Mouse (Mus musculus) forebrain, embryonic 14.5 days (tissue): ENCODE measurements around the gene Klf16. TPM values are rescaled to one million over a fixed set of nuclear protein-coding genes. Genes with fewer than 3 reads are reported as not detected.

Source experiments
- ATAC-seq: fragments of 200-750 bp; cut with Nextera tagmentation; 2 replicates; pipeline ENCODE4 v1.8.0; 2017; ENCODE audit warnings: mild to moderate bottlenecking, moderate library complexity
- DNase-seq: peaks from one replicate; pipeline ENCODE4 v3.0.0-alpha.2; 2015; ENCODE audit warnings: low spot score
- H3K27ac ChIP-seq: fragments of 300-500 bp; sonication (generic); 2 replicates; pipeline ENCODE4 v1.5.1; 2014; ENCODE audit warnings: low read depth, mild to moderate bottlenecking, control low read depth, low read length, moderate library complexity
- H3K27me3 ChIP-seq: fragments of 300-500 bp; sonication (generic); replicated peaks from 2 replicates; pipeline ENCODE4 v1.6.1; 2014; ENCODE audit warnings: low read length, control low read depth, mixed read lengths; ENCODE audit not compliant: control insufficient read depth, insufficient read depth
- H3K36me3 ChIP-seq: fragments of 300-500 bp; sonication (generic); 2 replicates; pipeline ENCODE4 v1.6.1; 2014; ENCODE audit warnings: low read length, control low read depth; ENCODE audit not compliant: control insufficient read depth, insufficient read depth
- H3K4me1 ChIP-seq: fragments of 300-500 bp; sonication (generic); 2 replicates; pipeline ENCODE4 v1.6.1; 2014; ENCODE audit warnings: antibody characterized with exemption, low read length, control low read depth; ENCODE audit not compliant: control insufficient read depth, insufficient read depth
- H3K4me2 ChIP-seq: fragments of 300-500 bp; sonication (generic); 2 replicates; pipeline ENCODE4 v1.6.1; 2014; ENCODE audit warnings: mild to moderate bottlenecking, control low read depth, low read length
- H3K4me3 ChIP-seq: fragments of 300-500 bp; sonication (generic); 2 replicates; pipeline ENCODE4 v1.5.1; 2014; ENCODE audit warnings: low read depth, low read length, control low read depth
- H3K9ac ChIP-seq: fragments of 300-500 bp; sonication (generic); 2 replicates; pipeline ENCODE4 v1.6.1; 2014; ENCODE audit warnings: mild to moderate bottlenecking, low read length, control low read depth, moderate library complexity
- H3K9me3 ChIP-seq: fragments of 300-500 bp; sonication (generic); replicated peaks from 2 replicates; pipeline ENCODE4 v1.6.1; 2016; ENCODE audit warnings: low read length, control low read depth, mixed read lengths; ENCODE audit not compliant: control insufficient read depth
- WGBS: fragments of 180-500 bp; shearing (Covaris S2); extraction: QIAGEN DNeasy Blood & Tissue Kit; methylation state at CpG from one replicate; pipeline ENCODE4 v1.1.7; 2014; 5-methylcytosine and 5-hydroxymethylcytosine counted together
- polyA plus RNA-seq: library from polyadenylated mRNA; unstranded; fragments of >200 nt; fragmentation: Nextera tagmentation; extraction: Ambion mirVana; gene quantifications from 2 replicates; pipeline ENCODE4 v1.2.1, GENCODE M21; 2014

Gene Klf16
- polyA plus RNA-seq, 1 experiment from 2014 or later, result 6.2 TPM

- peaks cover 13% of the 10 kb centered on the region for H3K4me1 ChIP-seq
- H3K4me2 ChIP-seq, result no peak overlapping the region
- H3K27me3 ChIP-seq, result no peaks in the 10 kb centered on the region
- no peak overlapping the region for H3K4me3 ChIP-seq
- H3K36me3 ChIP-seq, result no peaks in the 10 kb centered on the region
- WGBS, result 26% methylated on average over 5 of the region's 5 CpGs
- DNase-seq, result peak; percentile 71
- H3K9ac ChIP-seq, result no peak overlapping the region
- no peaks in the 10 kb centered on the region for H3K9me3 ChIP-seq
- no peak for ATAC-seq
- no peak overlapping the region for H3K27ac ChIP-seq
Measured at GRCm38 (mm10) chr10:80557346-80557965, 19.7 kb downstream of the Klf16 start.

- Histone ChIP-seq H3K4me3 (no peak overlapping the region), H3K4me2 (no peak overlapping the region), H3K4me1 (no peaks in the 10 kb centered on the region), H3K9ac (no peak overlapping the region), H3K9me3 (no peaks in the 10 kb centered on the region), H3K27ac (no peak overlapping the region), H3K36me3 (peaks cover 15% of the 10 kb centered on the region), H3K27me3 (no peaks in the 10 kb centered on the region)
- no peak for ATAC-seq
- DNase-seq, result no peak
- WGBS, result 90% methylated on average over 6 of the region's 6 CpGs
Measured at GRCm38 (mm10) chr10:80553997-80554396, 23.1 kb downstream of the Klf16 start.

- DNase-seq, result no peak
- H3K4me3 ChIP-seq, result no peak overlapping the region
- 87% methylated on average over 8 of the region's 8 CpGs for WGBS
Measured at GRCm38 (mm10) chr10:80553575-80553974, 23.5 kb downstream of the Klf16 start.

GRCm38 (mm10) chr10:80552364-80552763 is 24.8 kb downstream of the Klf16 start:
- peaks cover 30% of the 10 kb centered on the region for H3K36me3 ChIP-seq
- WGBS, result 66% methylated on average over 9 of the region's 9 CpGs
- DNase-seq, result no peak
- no peaks in the 10 kb centered on the region for H3K9me3 ChIP-seq
- no peak overlapping the region for H3K9ac ChIP-seq
- H3K4me2 ChIP-seq, result no peak overlapping the region
- H3K27ac ChIP-seq, result no peak overlapping the region
- no peak for ATAC-seq
- H3K4me1 ChIP-seq, result no peaks in the 10 kb centered on the region
- H3K4me3 ChIP-seq, result no peak overlapping the region
- H3K27me3 ChIP-seq, result no peaks in the 10 kb centered on the region

More at GRCm38 (mm10) chr10:80553575-80553974, 23.5 kb downstream of the Klf16 start:
- no peaks in the 10 kb centered on the region for H3K4me1 ChIP-seq
- no peaks in the 10 kb centered on the region for H3K27me3 ChIP-seq
- H3K4me2 ChIP-seq, result no peak overlapping the region
- H3K9ac ChIP-seq, result no peak overlapping the region
- H3K36me3 ChIP-seq, result peaks cover 18% of the 10 kb centered on the region
- no peak for ATAC-seq
- H3K9me3 ChIP-seq, result no peaks in the 10 kb centered on the region
- H3K27ac ChIP-seq, result no peak overlapping the region

- no peak for DNase-seq
- WGBS, result 87% methylated on average over 21 of the region's 21 CpGs
Measured at GRCm38 (mm10) chr10:80549279-80549678, 27.8 kb downstream of the Klf16 start.

GRCm38 (mm10) chr10:80548428-80549006 is 28.6 kb downstream of the Klf16 start:
- Histone ChIP-seq H3K4me1 (no peaks in the 10 kb centered on the region), H3K4me3 (no peak overlapping the region), H3K4me2 (no peak overlapping the region), H3K27me3 (no peaks in the 10 kb centered on the region), H3K9me3 (no peaks in the 10 kb centered on the region), H3K36me3 (peaks cover 69% of the 10 kb centered on the region), H3K9ac (no peak overlapping the region), H3K27ac (no peak overlapping the region)
- 74% methylated on average over 10 of the region's 10 CpGs for WGBS
- DNase-seq (peak; percentile 68), ATAC-seq (peak; percentile 78)

More at GRCm38 (mm10) chr10:80549279-80549678, 27.8 kb downstream of the Klf16 start:
- Histone ChIP-seq H3K4me2 (no peak overlapping the region), H3K9me3 (no peaks in the 10 kb centered on the region), H3K27ac (no peak overlapping the region), H3K4me1 (no peaks in the 10 kb centered on the region), H3K4me3 (no peak overlapping the region), H3K36me3 (peaks cover 61% of the 10 kb centered on the region), H3K27me3 (no peaks in the 10 kb centered on the region), H3K9ac (no peak overlapping the region)
- no peak for ATAC-seq

GRCm38 (mm10) chr10:80547539-80547938 is 29.6 kb downstream of the Klf16 start:
- H3K9ac ChIP-seq, result no peak overlapping the region
- H3K4me2 ChIP-seq, result no peak overlapping the region
- H3K27me3 ChIP-seq, result no peaks in the 10 kb centered on the region
- ATAC-seq (no peak), DNase-seq (no peak)
- H3K4me3 ChIP-seq, result no peak overlapping the region
- no peaks in the 10 kb centered on the region for H3K9me3 ChIP-seq
- WGBS, result 88% methylated on average over 14 of the region's 15 CpGs
- H3K4me1 ChIP-seq, result no peaks in the 10 kb centered on the region
- H3K27ac ChIP-seq, result no peak overlapping the region
- peaks cover 79% of the 10 kb centered on the region for H3K36me3 ChIP-seq

GRCm38 (mm10) chr10:80546945-80547344 is 30.2 kb downstream of the Klf16 start:
- WGBS, result 95% methylated on average over 4 of the region's 4 CpGs
- Histone ChIP-seq H3K9me3 (no peaks in the 10 kb centered on the region), H3K9ac (no peak overlapping the region), H3K4me3 (no peak overlapping the region), H3K27me3 (no peaks in the 10 kb centered on the region), H3K36me3 (peaks cover 85% of the 10 kb centered on the region), H3K4me1 (no peaks in the 10 kb centered on the region), H3K4me2 (no peak overlapping the region), H3K27ac (no peak overlapping the region)
- ATAC-seq (no peak), DNase-seq (no peak)

GRCm38 (mm10) chr10:80545590-80545989 is 31.5 kb downstream of the Klf16 start:
- Histone ChIP-seq H3K4me2 (no peak overlapping the region), H3K9me3 (no peaks in the 10 kb centered on the region), H3K36me3 (peaks cover 95% of the 10 kb centered on the region), H3K4me1 (no peaks in the 10 kb centered on the region), H3K27ac (no peak overlapping the region), H3K27me3 (no peaks in the 10 kb centered on the region), H3K4me3 (no peak overlapping the region), H3K9ac (no peak overlapping the region)
- no peak for ATAC-seq
- no peak for DNase-seq
- WGBS, result 85% methylated on average over 8 of the region's 8 CpGs
